Mouse (Mus musculus) CD8-positive naive resting alpha-beta T cell, adult 2 months (primary cell): ENCODE data around the gene Lamc2.

Experiments used
- DNase-seq, 2 experiments: peaks; one replicate each; pipeline ENCODE4 v3.0.0; 2022; ENCODE audit warnings: low read depth in 2 of 2, low spot score in 2 of 2

Gene Lamc2

GRCm38 (mm10) chr1:153129992-153130713 lies 56.1 kb downstream of the Lamc2 start:
- no peak for DNase-seq

DNA sequence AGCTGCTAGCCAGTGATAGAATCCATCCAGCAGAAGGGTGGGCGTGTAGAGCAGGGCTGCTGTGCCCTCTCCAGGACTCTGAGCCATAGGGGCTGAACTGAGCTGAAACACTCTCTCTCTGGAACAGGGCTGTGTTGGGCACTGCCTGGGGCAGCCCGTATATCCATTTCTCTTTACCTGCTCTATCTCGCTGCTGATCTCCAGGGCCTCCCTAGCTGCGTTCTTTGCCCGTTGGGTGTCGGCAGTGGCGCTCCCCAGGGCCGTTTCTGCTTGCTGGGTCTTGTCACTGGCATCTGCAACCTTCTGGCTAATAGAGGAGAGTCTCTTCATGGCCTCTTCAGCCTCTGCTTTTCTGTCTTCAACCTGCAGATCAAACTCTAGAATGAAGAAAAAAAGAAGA lies 57.5 kb downstream of the Lamc2 start:
- no peak for DNase-seq

GRCm38 (mm10) chr1:153127622-153128021 lies 58.6 kb downstream of the Lamc2 start:
- DNase-seq: no peak

GRCm38 (mm10) chr1:153126491-153127381 lies 59.5 kb downstream of the Lamc2 start:
- no peak for DNase-seq

DNA sequence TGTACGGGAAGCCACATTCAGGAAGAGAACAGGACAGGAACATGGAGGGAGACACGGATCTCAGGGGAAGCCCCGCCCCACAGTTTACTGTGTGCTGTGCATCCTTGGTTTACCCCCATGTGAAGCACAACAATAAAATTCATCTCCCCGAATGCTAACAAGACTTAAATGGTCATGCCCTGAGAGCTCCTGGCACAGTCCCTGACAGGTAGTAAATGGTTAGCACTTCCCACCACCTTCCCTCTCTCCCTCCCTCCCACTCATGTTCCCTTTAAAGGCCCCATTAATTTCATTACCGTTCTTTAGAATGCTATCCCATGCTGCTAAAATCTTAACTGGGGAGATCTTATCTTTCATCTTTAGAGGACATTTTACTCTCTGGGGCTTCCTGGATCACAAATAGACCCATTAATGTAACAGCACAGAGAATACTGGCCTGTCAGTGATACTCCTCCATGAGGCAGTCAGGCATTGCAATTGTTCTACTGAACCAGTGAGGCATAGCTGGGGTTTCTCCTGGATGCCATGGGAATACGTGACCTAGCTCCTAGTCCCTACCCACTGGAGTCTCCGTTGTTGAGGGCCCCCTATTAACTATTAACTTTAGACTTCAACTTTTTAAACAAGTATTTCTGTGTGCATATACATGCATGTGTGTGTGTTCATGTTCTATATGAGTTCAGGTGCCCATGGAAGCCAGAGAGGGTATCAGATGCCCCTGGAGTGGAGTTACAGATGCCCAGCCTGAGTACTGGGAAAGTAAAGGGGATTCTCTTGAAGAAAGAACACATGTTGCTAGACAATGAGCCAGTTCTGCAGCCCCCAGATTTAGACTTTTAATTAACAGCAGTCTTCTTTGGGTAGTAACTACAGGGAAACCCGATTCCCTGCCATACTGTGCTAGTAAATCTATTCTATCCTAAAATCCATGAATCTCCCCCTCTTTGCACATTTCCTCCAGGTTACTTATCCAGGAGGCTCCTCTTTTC lies 60.7 kb downstream of the Lamc2 start:
- no peak for DNase-seq

DNA sequence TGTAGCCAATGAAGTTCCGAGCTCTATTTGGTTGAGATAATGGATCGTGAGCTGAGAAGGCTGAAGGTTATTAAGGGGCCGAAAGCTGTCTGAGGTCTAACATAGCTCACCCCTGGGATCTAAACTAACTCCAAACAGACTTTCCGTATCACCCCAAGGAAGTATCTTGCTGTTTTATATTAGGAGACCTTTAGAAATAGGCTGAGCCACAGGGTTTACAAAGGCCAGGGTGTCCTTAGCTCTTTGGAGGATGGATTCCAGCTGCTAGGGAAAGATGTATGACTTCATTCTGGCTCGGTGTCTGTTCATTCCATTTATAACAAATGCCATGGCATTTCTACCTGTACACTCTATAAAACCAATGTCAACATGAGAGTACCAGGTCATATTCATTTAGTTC lies 61.7 kb downstream of the Lamc2 start:
- no peak for DNase-seq

DNA sequence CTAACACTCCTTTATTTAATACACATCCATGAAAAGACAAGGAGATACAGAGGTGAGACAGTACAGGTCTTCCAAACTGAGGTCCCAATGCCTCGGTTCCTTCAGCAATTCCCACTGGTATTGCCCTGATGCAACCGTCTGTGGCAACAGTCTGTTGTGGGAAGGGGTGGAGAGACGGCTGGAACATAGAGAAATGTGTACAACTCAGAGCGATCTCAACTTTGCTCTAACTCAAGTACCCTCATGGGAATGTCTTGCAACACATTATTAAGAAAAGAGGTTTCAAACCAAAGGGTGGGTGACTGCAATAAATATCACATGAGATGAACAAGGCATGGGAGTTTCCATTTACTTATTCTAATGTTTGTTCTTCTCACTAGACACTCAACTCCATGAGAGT lies 63.5 kb downstream of the Lamc2 start:
- no peak for DNase-seq

DNA sequence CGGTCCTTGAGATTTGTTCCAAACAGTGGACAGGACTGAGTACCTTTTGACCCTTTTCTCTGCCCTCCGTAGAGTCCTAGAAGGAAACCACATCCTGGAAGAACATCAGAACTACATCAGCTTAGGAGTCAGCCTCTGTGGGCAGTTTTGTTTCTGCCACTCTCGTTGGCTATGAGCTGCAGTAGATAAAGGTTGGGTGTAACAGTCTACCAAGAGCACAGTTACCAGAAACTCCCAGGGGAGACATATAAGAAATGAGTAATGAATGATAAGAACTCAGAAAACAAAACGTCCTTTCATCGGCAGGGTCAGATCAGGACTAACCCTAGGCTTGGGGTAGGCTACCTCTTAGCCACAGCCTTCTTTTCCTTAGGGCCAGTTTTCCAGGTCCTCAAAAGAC lies 64.9 kb downstream of the Lamc2 start:
- no peak for DNase-seq

DNA sequence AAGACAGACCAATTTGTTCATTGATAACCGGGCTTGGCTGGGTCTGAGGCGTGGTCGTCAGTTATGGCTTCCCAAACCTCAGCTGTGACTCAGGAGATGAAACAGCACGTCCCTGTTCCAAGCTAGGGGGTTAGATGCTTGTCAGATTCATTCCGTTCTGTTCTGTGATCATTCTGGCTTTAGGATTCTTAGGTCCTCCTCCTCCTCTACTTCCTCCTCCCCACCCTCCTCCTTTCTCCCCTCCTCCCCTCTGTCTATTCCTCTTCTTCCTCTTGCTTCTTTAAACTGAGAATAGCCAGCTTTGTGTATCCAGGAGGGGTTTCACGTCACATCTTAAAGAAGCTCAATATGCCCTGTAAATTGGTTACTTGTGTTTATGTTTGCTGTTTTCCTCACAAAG lies 65.7 kb downstream of the Lamc2 start:
- DNase-seq: no peak

- DNase-seq: no peak
Observed at GRCm38 (mm10) chr1:153115315-153115714, 70.9 kb downstream of the Lamc2 start.

GRCm38 (mm10) chr1:153111596-153111995 lies 74.7 kb downstream of the Lamc2 start:
- DNase-seq: no peak

GRCm38 (mm10) chr1:153109836-153110235 lies 76.4 kb downstream of the Lamc2 start:
- DNase-seq: no peak

DNA sequence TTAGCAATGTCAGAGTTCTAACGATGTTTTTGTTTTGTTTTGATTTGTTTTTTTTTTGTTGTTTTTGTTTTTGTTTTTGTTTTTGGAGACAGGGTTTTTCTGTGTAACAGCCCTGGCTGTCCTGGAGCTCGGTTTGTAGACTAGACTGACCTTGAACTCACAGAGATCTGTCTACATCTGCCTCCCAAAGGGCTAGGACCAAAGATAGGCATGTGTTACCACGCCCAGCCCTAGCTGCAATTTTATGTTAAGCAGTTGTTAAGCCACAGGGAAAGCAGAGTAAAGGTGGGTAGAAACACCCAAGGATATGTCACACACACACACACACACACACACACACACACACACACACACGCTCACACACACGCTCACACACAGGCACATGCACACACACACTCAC lies 76.9 kb downstream of the Lamc2 start:
- no peak for DNase-seq

GRCm38 (mm10) chr1:153107866-153108265 lies 78.4 kb downstream of the Lamc2 start:
- DNase-seq: no peak

GRCm38 (mm10) chr1:153104804-153105203 lies 81.4 kb downstream of the Lamc2 start:
- no peak for DNase-seq

DNA sequence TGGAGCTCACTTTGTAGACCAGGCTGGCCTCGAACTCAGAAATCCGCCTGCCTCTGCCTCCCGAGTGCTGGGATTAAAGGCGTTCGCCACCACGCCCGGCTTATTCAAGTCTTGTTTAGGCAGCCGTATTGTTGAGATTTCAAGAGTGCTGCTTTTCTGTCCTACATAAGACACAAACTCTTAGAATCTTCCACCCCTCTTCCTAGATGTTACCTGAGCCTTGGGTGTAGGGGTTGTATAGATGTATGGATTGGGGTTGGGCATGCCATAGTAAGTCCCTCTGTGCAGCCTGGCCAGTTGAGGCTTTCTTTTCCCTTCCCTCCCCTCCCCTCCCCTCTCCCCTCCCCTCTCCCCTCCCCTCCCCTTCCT lies 83.1 kb downstream of the Lamc2 start:
- no peak for DNase-seq

GRCm38 (mm10) chr1:153102296-153103185 lies 83.7 kb downstream of the Lamc2 start:
- DNase-seq: no peak

DNA sequence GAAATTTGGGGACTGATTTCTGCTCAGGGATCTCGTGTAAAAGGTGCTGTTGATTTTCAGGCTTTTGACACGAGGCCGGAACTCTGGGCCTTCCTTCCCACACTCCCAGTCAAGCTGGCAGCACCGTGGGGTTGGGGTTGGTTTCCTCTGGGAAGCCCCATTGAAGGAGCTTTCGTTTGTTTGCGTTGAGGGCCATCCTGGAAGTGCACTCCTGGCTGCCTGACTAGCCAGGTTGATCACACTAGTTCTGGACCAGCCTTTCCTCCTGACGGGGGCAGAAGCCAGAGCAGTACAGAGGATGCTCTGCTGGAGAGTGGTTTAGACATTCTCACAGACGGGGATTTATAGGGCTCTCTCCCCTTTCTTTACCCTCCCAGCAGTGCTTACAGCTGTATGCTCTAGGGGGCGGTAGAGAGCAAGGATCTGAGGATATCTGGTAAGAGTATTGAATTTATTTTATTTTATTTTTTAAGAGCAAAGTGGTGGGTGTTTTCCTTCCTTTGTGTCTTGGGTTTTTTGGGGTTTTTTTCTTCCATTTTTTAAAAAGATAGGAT lies 84.8 kb downstream of the Lamc2 start:
- DNase-seq: peak; percentile 30 to 49

DNA sequence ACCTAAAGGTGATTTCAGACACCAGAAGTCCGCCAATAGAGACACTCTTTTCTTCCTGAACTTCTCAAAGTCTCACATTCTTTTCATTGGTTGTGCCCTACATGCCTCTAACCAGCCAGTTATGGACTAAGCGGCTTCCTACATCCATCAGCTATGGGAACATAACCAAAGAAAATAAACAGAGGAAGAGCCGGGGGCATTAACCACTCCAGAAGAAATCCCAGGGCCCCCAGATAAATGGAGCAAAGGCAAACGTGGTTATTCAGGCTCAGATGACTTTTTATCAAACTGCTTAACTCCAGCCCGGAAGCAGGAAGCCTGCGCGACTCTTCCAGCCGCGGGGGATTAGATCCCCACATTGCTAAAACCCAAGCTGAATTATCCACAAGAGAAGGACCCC lies 85.3 kb downstream of the Lamc2 start:
- DNase-seq: no peak

DNA sequence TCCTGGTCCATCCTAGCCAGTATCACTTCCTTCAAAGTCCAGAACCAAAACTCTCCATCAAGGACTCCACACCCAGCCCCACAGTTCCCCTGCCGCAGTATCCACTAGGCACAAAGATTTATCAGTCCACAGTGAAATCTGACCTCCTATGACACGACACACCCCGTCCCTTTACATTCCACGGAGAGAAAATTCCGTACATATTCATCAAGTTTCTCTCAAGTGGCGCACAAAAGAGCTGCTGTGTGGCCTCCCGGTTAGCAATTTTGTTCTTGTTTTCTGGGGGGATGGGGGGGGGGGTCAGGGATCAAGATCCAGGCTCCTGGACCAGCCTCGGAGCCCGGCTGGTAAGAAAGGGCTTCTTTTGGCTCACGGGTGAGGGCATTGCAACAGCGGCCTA lies 87.7 kb downstream of the Lamc2 start:
- no peak for DNase-seq
